Mouse (Mus musculus): ENCODE results near the gene Eras. TPM values are rescaled to one million over a fixed set of nuclear protein-coding genes. Genes with fewer than 3 reads are reported as not detected.
"Not testable (repeated sequence)": the region's sequence is repeated elsewhere in the genome, so short reads cannot be mapped to it uniquely, and the experiment has no call there.

Gene Eras
- polyA plus RNA-seq, 1 experiment from 2014 or later, result not detected

GRCm38 (mm10) chrX:7909242-7909641 is 19.2 kb downstream of the Eras start, which contains the start of gene Gm10490:
Gm10490 (plus strand) TSS chrX:7909542.
- not testable (repeated sequence) for H3K27me3 ChIP-seq; H3K9me3 ChIP-seq (replicated peaks); H3K4me1 ChIP-seq; H3K27ac ChIP-seq (replicated peaks); H3K9ac ChIP-seq; H3K4me2 ChIP-seq (replicated peaks); H3K36me3 ChIP-seq; H3K4me3 ChIP-seq (replicated peaks); ATAC-seq (ENCODE audit: insufficient number of reproducible peaks, low FRiP score, low TSS enrichment, low read depth)
- WGBS, result 91% methylated on average over 4 of the region's 4 CpGs

GRCm38 (mm10) chrX:7907735-7908134 is 20.7 kb downstream of the Eras start, which contains the start of gene Gm10491:
Gm10491 (minus strand) TSS chrX:7907835.
- Histone ChIP-seq H3K27ac (replicated peaks) (no peak within 1 kb of the TSS), H3K9ac (no peak within 1 kb of the TSS), H3K36me3 (peaks cover 4% of the 10 kb centered on the region; the same call in 1 of the 2 replicates), H3K27me3 (no peaks in the 10 kb centered on the region), H3K9me3 (replicated peaks) (no peaks in the 10 kb centered on the region), H3K4me3 (replicated peaks) (no peak within 1 kb of the TSS), H3K4me1 (no peaks in the 10 kb centered on the region), H3K4me2 (replicated peaks) (no peak within 1 kb of the TSS)
- no peak for ATAC-seq (ENCODE audit: insufficient number of reproducible peaks, low FRiP score, low TSS enrichment, low read depth)
- WGBS, result 78% methylated on average over 5 of the region's 5 CpGs

- Histone ChIP-seq H3K4me3 (replicated peaks) (no peak overlapping the region), H3K4me1 (no peaks in the 10 kb centered on the region), H3K36me3 (peaks cover 4% of the 10 kb centered on the region; the same call in 1 of the 2 replicates), H3K4me2 (replicated peaks) (no peak overlapping the region), H3K9me3 (replicated peaks) (no peaks in the 10 kb centered on the region), H3K27me3 (no peaks in the 10 kb centered on the region), H3K27ac (replicated peaks) (no peak overlapping the region), H3K9ac (no peak overlapping the region)
- ATAC-seq (ENCODE audit: insufficient number of reproducible peaks, low FRiP score, low TSS enrichment, low read depth), result no peak
- 92% methylated on average over 5 of the region's 5 CpGs for WGBS
These were observed 24.0 kb downstream of the Eras start for GRCm38 (mm10) chrX:7904441-7904840.

- Histone ChIP-seq H3K27me3 (no peaks in the 10 kb centered on the region), H3K27ac (replicated peaks) (peak within 1 kb of the TSS; percentile 88), H3K4me2 (replicated peaks) (peak within 1 kb of the TSS; percentile 49), H3K4me1 (no peaks in the 10 kb centered on the region), H3K4me3 (replicated peaks) (peak within 1 kb of the TSS; percentile 59), H3K36me3 (peaks cover 15% of the 10 kb centered on the region; the same call in 1 of the 2 replicates), H3K9ac (peak within 1 kb of the TSS; percentile 33), H3K9me3 (replicated peaks) (no peaks in the 10 kb centered on the region)
- WGBS, result 20% methylated on average over 62 of the region's 62 CpGs
- ATAC-seq (ENCODE audit: insufficient number of reproducible peaks, low FRiP score, low TSS enrichment, low read depth), result peak; percentile 98
These were observed 29.2 kb downstream of the Eras start, which contains the start of the genes Pqbp1 and Timm17b for GRCm38 (mm10) chrX:7898880-7899874. Pqbp1 (minus strand) TSS chrX:7899269. Timm17b (plus strand) TSS chrX:7899357.

GRCm38 (mm10) chrX:7898211-7898610 is 30.2 kb downstream of the Eras start:
- Histone ChIP-seq H3K27ac (replicated peaks) (peak overlapping the region; percentile 88; the same call in 1 of the 2 replicates), H3K27me3 (no peaks in the 10 kb centered on the region), H3K36me3 (peaks cover 17% of the 10 kb centered on the region; the same call in 1 of the 2 replicates), H3K4me3 (replicated peaks) (peak overlapping the region; percentile 59), H3K4me1 (no peaks in the 10 kb centered on the region), H3K9ac (no peak overlapping the region), H3K4me2 (replicated peaks) (peak overlapping the region; percentile 49), H3K9me3 (replicated peaks) (no peaks in the 10 kb centered on the region)
- ATAC-seq (ENCODE audit: insufficient number of reproducible peaks, low FRiP score, low TSS enrichment, low read depth), result no peak
- 23% methylated on average over 13 of the region's 13 CpGs for WGBS

GRCm38 (mm10) chrX:7883841-7884567 is 44.4 kb downstream of the Eras start, which contains the start of gene Slc35a2:
Slc35a2 (plus strand) TSS chrX:7884028.
- Histone ChIP-seq H3K27me3 (no peaks in the 10 kb centered on the region), H3K9me3 (replicated peaks) (no peaks in the 10 kb centered on the region), H3K4me1 (0 out of 2 replicates have a peak, but pooled peaks cover 5% of the 10 kb centered on the region), H3K9ac (0 out of 2 replicates have a peak within 1 kb of the TSS, but pooled peaks have one; percentile 12), H3K4me2 (replicated peaks) (peak within 1 kb of the TSS; percentile 54), H3K27ac (replicated peaks) (peak within 1 kb of the TSS; percentile 87), H3K36me3 (no peaks in the 10 kb centered on the region), H3K4me3 (replicated peaks) (peak within 1 kb of the TSS; percentile 59)
- peak; percentile 90 for ATAC-seq (ENCODE audit: insufficient number of reproducible peaks, low FRiP score, low TSS enrichment, low read depth)
- 16% methylated on average over 49 of the region's 49 CpGs for WGBS

- Histone ChIP-seq H3K36me3 (no peaks in the 10 kb centered on the region), H3K27me3 (no peaks in the 10 kb centered on the region), H3K4me3 (replicated peaks) (no peak overlapping the region), H3K4me2 (replicated peaks) (peak overlapping the region; percentile 78), H3K4me1 (0 out of 2 replicates have a peak, but pooled peaks cover 5% of the 10 kb centered on the region), H3K9me3 (replicated peaks) (no peaks in the 10 kb centered on the region), H3K9ac (no peak overlapping the region), H3K27ac (replicated peaks) (no peak overlapping the region)
- no peak for ATAC-seq (ENCODE audit: insufficient number of reproducible peaks, low FRiP score, low TSS enrichment, low read depth)
- 18% methylated on average over 11 of the region's 11 CpGs for WGBS
These were observed 48.6 kb downstream of the Eras start for GRCm38 (mm10) chrX:7879819-7880218.

GRCm38 (mm10) chrX:7878495-7878894 is 49.9 kb downstream of the Eras start:
- WGBS, result 24% methylated on average over 21 of the region's 21 CpGs
- H3K4me3 ChIP-seq (replicated peaks), result peak overlapping the region; percentile 45
- no peak overlapping the region for H3K27ac ChIP-seq (replicated peaks)
- 0 out of 2 replicates have a peak, but pooled peaks have one; percentile 22 for ATAC-seq (ENCODE audit: insufficient number of reproducible peaks, low FRiP score, low TSS enrichment, low read depth)
- no peaks in the 10 kb centered on the region for H3K36me3 ChIP-seq
- 0 out of 2 replicates have a peak, but pooled peaks cover 5% of the 10 kb centered on the region for H3K4me1 ChIP-seq
- peak overlapping the region; percentile 78 for H3K4me2 ChIP-seq (replicated peaks)
- H3K9me3 ChIP-seq (replicated peaks), result no peaks in the 10 kb centered on the region
- H3K27me3 ChIP-seq, result no peaks in the 10 kb centered on the region
- no peak overlapping the region; the same call in 1 of the 2 replicates for H3K9ac ChIP-seq

- H3K9me3 ChIP-seq (replicated peaks), result no peaks in the 10 kb centered on the region
- H3K27me3 ChIP-seq, result no peaks in the 10 kb centered on the region
- peak within 1 kb of the TSS; percentile 45 for H3K4me3 ChIP-seq (replicated peaks)
- no peak within 1 kb of the TSS; the same call in 1 of the 2 replicates for H3K9ac ChIP-seq
- 0 out of 2 replicates have a peak, but pooled peaks cover 5% of the 10 kb centered on the region for H3K4me1 ChIP-seq
- H3K27ac ChIP-seq (replicated peaks), result no peak within 1 kb of the TSS
- H3K36me3 ChIP-seq, result no peaks in the 10 kb centered on the region
- peak within 1 kb of the TSS; percentile 78 for H3K4me2 ChIP-seq (replicated peaks)
- 16% methylated on average over 38 of the region's 38 CpGs for WGBS
- ATAC-seq (ENCODE audit: insufficient number of reproducible peaks, low FRiP score, low TSS enrichment, low read depth), result peak; percentile 83
These were observed 50.4 kb downstream of the Eras start, which contains the start of gene Pim2 for GRCm38 (mm10) chrX:7878007-7878419. Pim2 (plus strand) TSS chrX:7878262.

Measured in embryonic facial prominence, embryonic 15.5 days (tissue).